Mouse (Mus musculus) liver, embryonic 16.5 days (tissue): Measurements from ENCODE around the gene D1Ertd622e. TPM values are rescaled to one million over a fixed set of nuclear protein-coding genes. Genes with fewer than 3 reads are reported as not detected.

Experiments
- ATAC-seq: fragments of 200-750 bp; cut with Nextera tagmentation; 2 replicates; pipeline ENCODE4 v1.8.0; 2017; ENCODE audit warnings: low read depth, mild to moderate bottlenecking, moderate number of reproducible peaks, moderate library complexity
- H3K27ac ChIP-seq: fragments of 300-500 bp; sonication (generic); 2 replicates; pipeline ENCODE4 v1.5.1; 2014; ENCODE audit warnings: mild to moderate bottlenecking, low read length
- H3K27me3 ChIP-seq: fragments of 300-500 bp; sonication (generic); 2 replicates; pipeline ENCODE4 v1.6.1; 2014; ENCODE audit warnings: low read depth, low read length, mixed read lengths; ENCODE audit not compliant: control insufficient read depth, insufficient read depth
- H3K36me3 ChIP-seq: fragments of 300-500 bp; sonication (generic); 2 replicates; pipeline ENCODE4 v1.6.1; 2014; ENCODE audit warnings: mild to moderate bottlenecking; ENCODE audit not compliant: control insufficient read depth, insufficient read depth
- H3K4me1 ChIP-seq: fragments of 300-500 bp; sonication (generic); 2 replicates; pipeline ENCODE4 v1.6.1; 2014; ENCODE audit warnings: low read depth, low read length, mixed read lengths; ENCODE audit not compliant: control insufficient read depth
- H3K4me2 ChIP-seq: fragments of 300-500 bp; sonication (generic); 2 replicates; pipeline ENCODE4 v1.6.1; 2014; ENCODE audit warnings: low read depth, low read length, mixed read lengths
- H3K4me3 ChIP-seq: fragments of 300-500 bp; sonication (generic); 2 replicates; pipeline ENCODE4 v1.5.1; 2014; ENCODE audit warnings: low read depth, mild to moderate bottlenecking, low read length
- H3K9ac ChIP-seq: fragments of 300-500 bp; sonication (generic); 2 replicates; pipeline ENCODE4 v1.6.1; 2014; ENCODE audit warnings: low read depth, low read length
- H3K9me3 ChIP-seq: fragments of 300-500 bp; sonication (generic); replicated peaks from 2 replicates; pipeline ENCODE4 v1.6.1; 2016; ENCODE audit warnings: low read length; ENCODE audit not compliant: control insufficient read depth
- WGBS: fragments of 180-500 bp; shearing (Covaris S2); extraction: QIAGEN DNeasy Blood & Tissue Kit; methylation state at CpG from one replicate; pipeline ENCODE4 v1.1.7; 2014; ENCODE audit not compliant: insufficient replicate concordance; 5-methylcytosine and 5-hydroxymethylcytosine counted together
- polyA plus RNA-seq: library from polyadenylated mRNA; unstranded; fragments of >200 nt; fragmentation: Nextera tagmentation; extraction: Ambion mirVana; gene quantifications from 2 replicates; pipeline ENCODE4 v1.2.1, GENCODE M21; 2015

The D1Ertd622e gene
- polyA plus RNA-seq, result 43.7 and 51.3 TPM in 2 replicates

DNA sequence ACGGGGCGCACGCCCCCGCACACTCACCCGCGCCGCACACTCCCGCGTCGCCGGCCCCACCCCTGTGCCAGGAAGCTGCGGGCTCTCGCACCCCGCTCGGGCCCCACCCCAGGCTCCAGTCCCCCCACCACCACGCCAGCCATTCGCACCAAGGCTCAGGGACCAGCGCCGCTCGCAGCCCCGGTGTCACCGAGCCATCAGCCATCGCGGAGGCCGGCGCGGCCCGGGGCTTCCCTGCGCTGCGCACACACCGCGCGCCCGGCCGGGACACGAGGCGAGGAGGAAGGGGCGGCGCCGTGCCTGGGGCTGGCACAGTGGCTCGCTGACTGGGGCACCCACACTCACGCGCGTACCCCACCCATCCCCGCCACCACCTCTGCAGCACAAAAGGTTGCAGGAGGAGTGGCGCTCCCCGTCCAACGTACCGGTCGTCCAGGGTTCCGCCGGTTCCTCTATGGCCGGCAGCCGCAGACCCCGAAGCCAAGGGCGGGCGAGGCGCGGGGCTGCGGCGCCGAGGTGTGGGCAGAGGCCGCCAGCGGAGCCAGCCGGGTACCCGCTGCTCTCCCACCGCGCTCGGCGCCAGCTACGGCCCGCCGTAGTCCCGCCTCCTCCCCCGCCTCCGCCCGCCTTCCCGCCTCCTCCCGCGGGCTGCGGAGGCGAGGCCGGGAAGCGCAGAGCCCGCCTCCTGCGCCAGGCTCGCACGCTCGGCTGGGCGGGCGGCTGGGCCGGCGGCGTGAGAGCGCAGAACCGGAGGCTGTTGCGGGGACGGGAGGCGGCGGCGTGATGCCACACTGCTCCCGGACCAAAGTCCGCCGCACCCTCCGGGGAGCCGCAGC, at the start of gene D1Ertd622e:
TSS of gene D1Ertd622e (minus strand) at position 669 of the 836 bp plus-strand sequence.
- H3K27ac ChIP-seq, result peak within 1 kb of the TSS; percentile 97
- H3K36me3 ChIP-seq, result no peaks in the 10 kb centered on the region
- under 1% methylated on average over 69 of the region's 106 CpGs for WGBS
- H3K4me3 ChIP-seq, result peak within 1 kb of the TSS; percentile 93
- no peaks in the 10 kb centered on the region for H3K9me3 ChIP-seq
- H3K9ac ChIP-seq, result peak within 1 kb of the TSS; percentile 93
- H3K27me3 ChIP-seq, result no peaks in the 10 kb centered on the region
- H3K4me2 ChIP-seq, result peak within 1 kb of the TSS; percentile 90
- H3K4me1 ChIP-seq, result peaks cover 21% of the 10 kb centered on the region
- peak; percentile 83 for ATAC-seq

DNA sequence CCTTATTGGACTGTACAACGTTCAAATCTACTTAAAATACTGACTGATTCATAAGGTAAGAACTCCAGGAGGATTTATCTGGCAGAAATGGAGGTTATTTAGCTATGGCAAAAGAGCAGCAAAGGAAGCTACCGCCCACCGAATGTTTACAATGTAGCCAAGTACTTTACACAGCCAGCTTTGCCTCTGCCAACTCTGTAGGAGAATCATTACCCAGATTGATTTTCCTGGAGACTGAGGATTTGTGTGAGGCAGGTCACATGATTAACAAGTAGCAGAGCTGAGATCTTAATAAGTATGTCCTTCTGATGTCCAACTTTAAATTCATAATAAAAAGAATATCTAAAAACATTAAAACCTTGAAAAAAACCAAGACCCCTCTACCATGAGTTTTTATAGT, 48.6 kb upstream of the D1Ertd622e start:
- ATAC-seq, result no peak
- no peaks in the 10 kb centered on the region for H3K9me3 ChIP-seq
- H3K4me2 ChIP-seq, result no peak overlapping the region
- H3K27me3 ChIP-seq, result no peaks in the 10 kb centered on the region
- no peak overlapping the region for H3K27ac ChIP-seq
- peaks cover 5% of the 10 kb centered on the region; the same call in 1 of the 2 replicates for H3K36me3 ChIP-seq
- H3K4me1 ChIP-seq, result no peaks in the 10 kb centered on the region
- WGBS, result 74% methylated on average over 3 of the region's 3 CpGs
- H3K9ac ChIP-seq, result no peak overlapping the region
- H3K4me3 ChIP-seq, result no peak overlapping the region

DNA sequence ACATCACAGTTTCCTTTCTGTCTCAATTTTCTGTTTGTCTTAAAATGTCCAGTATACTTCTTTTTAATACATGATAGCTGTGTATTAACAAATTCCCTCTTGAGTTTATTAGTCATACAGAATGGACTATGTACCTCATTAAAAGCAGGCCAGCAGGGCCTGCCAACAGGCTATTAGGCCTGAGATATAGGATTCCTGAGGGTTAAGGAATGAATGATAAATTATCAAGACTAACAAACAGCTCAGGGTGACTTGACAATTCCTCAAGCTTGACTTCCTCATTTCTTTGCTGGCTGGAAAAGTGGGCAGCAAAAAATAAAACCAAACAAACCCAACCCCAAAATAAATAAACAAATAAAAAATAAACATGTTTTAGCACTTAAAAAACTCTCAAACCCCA, 43.5 kb upstream of the D1Ertd622e start:
- Histone ChIP-seq H3K4me2 (no peak overlapping the region), H3K9ac (no peak overlapping the region), H3K27me3 (no peaks in the 10 kb centered on the region), H3K27ac (no peak overlapping the region), H3K4me3 (no peak overlapping the region), H3K9me3 (no peaks in the 10 kb centered on the region), H3K36me3 (peaks cover 5% of the 10 kb centered on the region; the same call in 1 of the 2 replicates), H3K4me1 (no peaks in the 10 kb centered on the region)
- no peak for ATAC-seq

DNA sequence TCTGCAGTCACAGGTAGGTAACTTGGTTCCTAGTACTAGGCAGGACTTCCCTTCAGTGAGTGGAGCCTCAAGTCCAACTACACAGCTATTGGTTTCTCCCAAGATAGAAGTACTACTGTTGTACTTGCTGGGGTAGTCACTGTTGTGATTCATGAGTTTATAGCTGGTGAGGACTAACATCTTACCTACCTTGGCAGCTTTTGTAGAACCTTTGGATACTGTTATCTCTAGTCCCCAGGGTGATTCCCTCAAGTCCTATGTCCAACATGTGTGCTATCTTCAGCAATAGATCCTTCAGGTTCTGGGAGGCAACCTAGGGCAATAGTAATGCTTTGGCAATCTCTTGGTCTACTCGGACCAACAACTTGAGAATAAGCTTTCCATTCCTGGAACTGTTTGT, 42.8 kb upstream of the D1Ertd622e start:
- Histone ChIP-seq H3K9me3 (no peaks in the 10 kb centered on the region), H3K9ac (no peak overlapping the region), H3K4me2 (no peak overlapping the region), H3K4me3 (no peak overlapping the region), H3K36me3 (peaks cover 5% of the 10 kb centered on the region; the same call in 1 of the 2 replicates), H3K27me3 (no peaks in the 10 kb centered on the region), H3K4me1 (no peaks in the 10 kb centered on the region), H3K27ac (no peak overlapping the region)
- 78% methylated on average over 1 of the region's 1 CpGs for whole genome bisulfite sequencing
- no peak for ATAC-seq

DNA sequence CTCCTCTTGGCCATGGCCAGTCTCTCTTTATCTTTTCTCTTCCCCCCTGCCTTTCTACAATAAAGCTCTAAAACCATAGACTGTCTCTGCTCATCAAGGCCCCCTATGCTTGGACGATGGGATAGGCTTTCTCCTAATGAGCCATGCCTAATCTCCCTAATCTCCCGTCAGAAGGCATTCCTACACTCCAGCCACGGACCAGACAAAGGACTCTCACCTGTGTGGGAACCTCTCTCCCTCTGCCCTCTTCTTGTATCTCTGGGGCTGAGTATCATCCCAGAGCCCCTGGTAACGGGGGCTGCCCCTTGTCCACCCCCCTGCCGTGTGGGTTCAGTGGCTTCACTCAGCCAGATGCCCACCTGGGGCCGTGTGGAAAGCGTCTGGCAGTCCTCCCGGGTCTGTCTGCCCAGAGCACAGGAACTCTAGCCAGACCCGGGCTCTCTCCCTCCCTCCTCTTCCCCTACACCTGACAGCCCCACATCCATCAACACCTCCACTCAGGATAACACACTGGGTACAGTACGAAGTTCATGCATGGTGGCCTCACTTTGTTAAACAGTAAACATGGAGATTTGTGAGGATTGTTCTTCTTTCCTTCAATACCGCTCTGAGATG, 37.2 kb upstream of the D1Ertd622e start:
- no peak overlapping the region for H3K4me2 ChIP-seq
- 23% methylated on average over 11 of the region's 11 CpGs for WGBS
- no peaks in the 10 kb centered on the region for H3K36me3 ChIP-seq
- H3K4me3 ChIP-seq, result no peak overlapping the region
- ATAC-seq, result peak; percentile 51
- H3K9me3 ChIP-seq, result no peaks in the 10 kb centered on the region
- H3K4me1 ChIP-seq, result no peaks in the 10 kb centered on the region
- no peak overlapping the region for H3K9ac ChIP-seq
- no peaks in the 10 kb centered on the region for H3K27me3 ChIP-seq
- H3K27ac ChIP-seq, result no peak overlapping the region

DNA sequence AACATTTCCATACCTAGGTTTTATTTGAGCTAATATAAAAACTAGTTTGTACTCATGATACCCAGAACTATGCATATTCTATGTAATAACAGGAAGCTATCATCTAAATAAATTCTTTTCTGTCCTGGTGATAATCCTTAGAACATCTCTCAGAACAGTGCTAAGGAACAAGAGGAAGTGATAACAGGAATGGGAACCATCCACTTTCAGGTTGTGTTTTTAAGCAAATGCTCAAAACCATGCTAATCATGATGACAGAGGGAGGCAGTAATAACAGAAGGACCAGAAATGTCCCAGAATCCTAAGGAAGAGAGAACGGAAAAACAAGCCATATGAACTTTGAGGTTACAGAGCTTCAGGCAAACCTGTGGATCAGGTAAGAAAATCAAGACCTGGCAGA, 35.4 kb upstream of the D1Ertd622e start:
- ATAC-seq, result no peak
- WGBS, result 77% methylated on average over 1 of the region's 1 CpGs
- Histone ChIP-seq H3K4me2 (no peak overlapping the region), H3K9me3 (no peaks in the 10 kb centered on the region), H3K4me3 (no peak overlapping the region), H3K27me3 (no peaks in the 10 kb centered on the region), H3K9ac (no peak overlapping the region), H3K36me3 (no peaks in the 10 kb centered on the region), H3K27ac (no peak overlapping the region), H3K4me1 (no peaks in the 10 kb centered on the region)

DNA sequence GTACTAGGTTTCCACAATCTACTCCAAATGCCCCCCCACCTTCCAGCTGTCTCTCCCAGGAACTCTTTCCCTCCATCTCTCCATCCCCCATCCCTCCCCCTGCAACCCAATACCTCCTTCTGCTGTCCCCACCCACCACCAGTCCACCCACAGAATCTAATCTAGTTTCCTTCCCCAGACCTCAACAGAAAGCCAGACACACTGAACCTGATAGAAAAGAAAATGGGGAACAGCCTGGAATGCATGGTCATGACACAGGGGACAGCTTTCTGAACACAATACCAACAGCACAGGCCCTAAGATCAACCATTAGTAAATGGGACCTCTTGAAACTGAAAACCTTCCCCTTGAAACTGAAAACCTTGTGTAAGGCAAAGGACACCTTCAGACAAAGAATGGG, 32.0 kb upstream of the D1Ertd622e start:
- H3K4me1 ChIP-seq, result no peaks in the 10 kb centered on the region
- no peaks in the 10 kb centered on the region for H3K27me3 ChIP-seq
- H3K9me3 ChIP-seq, result no peaks in the 10 kb centered on the region
- H3K4me2 ChIP-seq, result no peak overlapping the region
- H3K36me3 ChIP-seq, result no peaks in the 10 kb centered on the region
- no peak overlapping the region for H3K4me3 ChIP-seq
- no peak for ATAC-seq
- H3K27ac ChIP-seq, result no peak overlapping the region
- no peak overlapping the region for H3K9ac ChIP-seq

DNA sequence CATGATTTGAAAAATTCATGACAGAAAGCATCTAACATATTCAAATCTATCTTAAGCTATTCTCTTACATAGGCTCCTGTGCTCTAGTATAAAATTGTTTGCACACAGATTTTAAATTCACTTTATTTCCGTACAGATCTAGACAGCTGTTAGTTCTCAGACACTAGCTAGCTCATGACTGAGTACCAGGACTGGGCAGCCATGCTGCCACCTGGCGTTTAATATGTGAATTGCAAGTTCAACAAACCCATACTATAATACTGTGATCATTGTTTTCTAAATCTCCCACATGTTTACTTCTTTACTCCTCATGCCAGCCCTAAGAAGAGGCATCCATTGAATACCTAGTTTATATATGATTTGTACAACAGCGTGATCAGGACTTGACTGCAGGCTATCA, 26.9 kb upstream of the D1Ertd622e start:
- 9% methylated on average over 3 of the region's 3 CpGs for WGBS
- H3K27ac ChIP-seq, result no peak overlapping the region
- no peaks in the 10 kb centered on the region for H3K27me3 ChIP-seq
- no peak overlapping the region for H3K4me2 ChIP-seq
- no peak overlapping the region for H3K4me3 ChIP-seq
- 0 out of 2 replicates have a peak, but pooled peaks have one; percentile 41 for ATAC-seq
- H3K36me3 ChIP-seq, result no peaks in the 10 kb centered on the region
- no peaks in the 10 kb centered on the region for H3K9me3 ChIP-seq
- no peaks in the 10 kb centered on the region for H3K4me1 ChIP-seq
- H3K9ac ChIP-seq, result no peak overlapping the region

DNA sequence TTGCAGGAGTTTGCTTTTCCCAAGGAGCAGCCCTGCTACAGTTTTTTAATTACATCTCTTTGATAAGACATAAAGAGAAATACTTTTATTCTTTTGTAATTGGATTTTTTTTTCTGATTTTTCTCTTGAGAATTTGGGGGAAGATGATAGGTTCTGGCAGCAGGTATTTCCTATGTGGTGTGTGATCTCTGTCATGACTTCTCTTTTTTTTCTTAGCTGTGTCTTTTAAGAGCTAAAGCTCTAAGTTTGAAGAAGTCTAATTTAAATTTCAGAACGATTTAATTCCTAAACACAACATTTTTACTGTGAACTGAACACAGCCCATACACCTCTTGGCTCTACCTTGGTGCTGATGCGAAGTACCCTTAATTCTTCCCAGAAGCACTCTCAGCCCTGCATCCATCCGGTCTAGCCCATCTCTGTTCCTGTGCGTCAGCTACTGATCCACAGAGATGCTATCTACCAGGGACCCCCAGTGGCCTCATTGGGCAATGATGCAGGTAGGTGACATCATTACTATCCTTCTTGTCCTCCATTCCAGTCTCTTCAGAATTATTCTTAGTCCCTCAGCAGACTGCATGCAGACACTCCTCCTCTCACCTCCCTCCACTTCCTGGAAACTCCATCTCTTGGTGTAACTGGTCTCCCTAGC, 14.8 kb upstream of the D1Ertd622e start:
- Histone ChIP-seq H3K4me3 (no peak overlapping the region), H3K36me3 (no peaks in the 10 kb centered on the region), H3K9ac (no peak overlapping the region), H3K4me1 (no peaks in the 10 kb centered on the region; the same call in 1 of the 2 replicates), H3K4me2 (no peak overlapping the region), H3K27me3 (no peaks in the 10 kb centered on the region), H3K27ac (no peak overlapping the region), H3K9me3 (no peaks in the 10 kb centered on the region)
- WGBS, result 46% methylated on average over 4 of the region's 4 CpGs
- no peak for ATAC-seq
